Mouse (Mus musculus) stomach, postnatal 0 days (tissue): Measurements from ENCODE around the gene Xylt1.

ENCODE experiments used
- CTCF ChIP-seq: IDR thresholded peaks from 2 replicates; pipeline ENCODE4 v1.5.1; 2016; ENCODE audit warnings: antibody characterized with exemption, low read depth, mild to moderate bottlenecking, moderate library complexity
- EP300 ChIP-seq: optimal IDR thresholded peaks from 2 replicates; pipeline ENCODE3; 2016; ENCODE audit warnings: antibody characterized with exemption

DNA sequence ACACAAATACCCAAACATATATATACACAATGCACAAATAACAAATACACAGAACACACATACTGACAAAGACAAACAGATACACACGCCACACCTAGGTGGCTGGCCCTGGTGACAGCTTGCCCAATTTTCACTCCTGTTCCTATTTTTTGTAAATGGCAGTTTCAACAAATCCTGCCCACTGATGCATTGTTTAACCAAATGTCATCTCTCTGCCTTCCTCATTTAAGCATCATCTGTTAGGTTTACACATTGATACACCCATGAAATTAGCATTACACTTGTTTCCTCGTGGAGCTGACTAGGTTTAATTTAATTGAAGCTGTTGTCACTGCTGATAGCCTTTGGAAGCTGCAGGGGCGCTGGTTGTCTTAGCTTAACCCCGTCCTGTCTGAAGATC, 194.6 kb downstream of the Xylt1 start:
- no peak for TF ChIP-seq CTCF
- no peak for TF ChIP-seq EP300
